Mouse (Mus musculus) monocyte, adult 59 days (primary cell): ENCODE data around the gene Spata45. TPM values are rescaled to one million over a fixed set of nuclear protein-coding genes. Genes with fewer than 3 reads are reported as not detected.

ENCODE experiments used
- total RNA-seq, 2 experiments: library from RNA; stranded (reverse); gene quantifications; one replicate each; pipeline ENCODE4 v1.2.4; 2023

Gene Spata45
- not detected for total RNA-seq

GRCm38 (mm10) chr1:191036554-191037334 is at the start of gene Spata45:
TSS of gene Spata45 (plus strand) at chr1:191036639.

GRCm38 (mm10) chr1:191026021-191026713 is 10.3 kb upstream of the Spata45 start, which contains the start of gene Flvcr1:
TSS of gene Flvcr1 (minus strand) at chr1:191026158.

GRCm38 (mm10) chr1:191062781-191063485 is 26.5 kb downstream of the Spata45 start, which contains the start of the genes Tatdn3 and Nsl1:
TSS of gene Tatdn3 (minus strand) at chr1:191062932.
TSS of gene Nsl1 (plus strand) at chr1:191063012.

Other genes with a start within 250 kb of the Spata45 start
- gene Rps6kc1, start 124.9 kb upstream of the Spata45 start, total RNA-seq = 10 to 100 TPM; 51.1 to 51.4 TPM
- gene Angel2, start 111.5 kb upstream of the Spata45 start, total RNA-seq = 10 to 100 TPM; 46.7 to 53.0 TPM
- not detected for gene Vash2, start 57.3 kb upstream of the Spata45 start, total RNA-seq
- gene Flvcr1, start 10.5 kb upstream of the Spata45 start, total RNA-seq = 10 to 100 TPM; 60.3 to 72.0 TPM
- 10 to 100 TPM; 27.4 to 28.8 TPM for gene Tatdn3, start 26.3 kb downstream of the Spata45 start, total RNA-seq
- 1 to 10 TPM; 4.1 to 5.0 TPM for gene Nsl1, start 26.4 kb downstream of the Spata45 start, total RNA-seq
- 10 to 100 TPM; 49.0 to 60.1 TPM for gene Batf3, start 61.2 kb downstream of the Spata45 start, total RNA-seq
- gene Fam71a, start 128.2 kb downstream of the Spata45 start, total RNA-seq = 10 to 100 TPM; 31.9 to 35.6 TPM
- 1,000 to 10,000 TPM; 1,653 to 1,782 TPM for gene Atf3, start 181.4 kb downstream of the Spata45 start, total RNA-seq